Mouse (Mus musculus) C2C12 (cell line): Measurements from ENCODE around the gene Mlf1. TPM values are rescaled to one million over a fixed set of nuclear protein-coding genes. Genes with fewer than 3 reads are reported as not detected.

Experiments used
- H3K27me3 ChIP-seq: one replicate; pipeline ENCODE4 v1.6.1; 2011; ENCODE audit not compliant: control insufficient read depth, insufficient read depth, insufficient read length
- H3K36me3 ChIP-seq: one replicate; pipeline ENCODE4 v1.6.1; 2011; ENCODE audit not compliant: control insufficient read depth, insufficient read depth
- H3K4me3 ChIP-seq: one replicate; pipeline ENCODE4 v1.5.1; 2011; ENCODE audit warnings: mild to moderate bottlenecking, control low read depth; ENCODE audit not compliant: poor library complexity, insufficient read depth, severe bottlenecking
- H3K79me2 ChIP-seq: one replicate; pipeline ENCODE4 v1.6.1; 2011; ENCODE audit not compliant: control insufficient read depth, insufficient read depth
- H3K79me3 ChIP-seq: one replicate; pipeline ENCODE4 v1.6.1; 2011; ENCODE audit warnings: low read depth, control low read depth
- H3ac ChIP-seq: one replicate; pipeline ENCODE3; 2011; ENCODE audit warnings: low read depth; ENCODE audit not compliant: control insufficient read depth, insufficient read length
- CEBPB ChIP-seq: IDR thresholded peaks from one replicate; pipeline ENCODE4 v1.6.1; 2011; ENCODE audit warnings: low read depth, mild to moderate bottlenecking, control low read depth, moderate library complexity
- CTCF ChIP-seq: IDR thresholded peaks from one replicate; pipeline ENCODE4 v1.5.1; 2011; ENCODE audit not compliant: control insufficient read depth, insufficient read depth, insufficient read length
- FOSL1 ChIP-seq: IDR thresholded peaks from one replicate; pipeline ENCODE4 v1.8.0; 2011; ENCODE audit warnings: mild to moderate bottlenecking, low read length; ENCODE audit not compliant: poor library complexity, insufficient read depth, severe bottlenecking
- MAX ChIP-seq: IDR thresholded peaks from one replicate; pipeline ENCODE4 v1.6.1; 2011; ENCODE audit warnings: mild to moderate bottlenecking, control low read depth
- MYOD1 ChIP-seq: IDR thresholded peaks from one replicate; pipeline ENCODE4 v1.6.1; 2011; ENCODE audit warnings: low read depth; ENCODE audit not compliant: control insufficient read depth, insufficient read length
- MYOG ChIP-seq: IDR thresholded peaks from one replicate; pipeline ENCODE4 v1.6.1; 2011; ENCODE audit not compliant: control insufficient read depth, insufficient read length; ENCODE audit errors: extremely low read depth
- USF1 ChIP-seq: IDR thresholded peaks from one replicate; pipeline ENCODE4 v1.6.1; 2011; ENCODE audit warnings: low read depth, mild to moderate bottlenecking, control low read depth, moderate library complexity
- polyA plus RNA-seq: library from polyadenylated mRNA; unstranded; fragments of >200 nt; fragmentation: generic; extraction: Trizol; gene quantifications from one replicate; pipeline ENCODE4 v1.2.1, GENCODE M21; 2012; ENCODE audit warnings: missing spikeins

Gene Mlf1
- polyA plus RNA-seq, 1 experiment: 2.2 TPM

GRCm38 (mm10) chr3:67351406-67352127 is 22.3 kb upstream of the Mlf1 start:
- Histone ChIP-seq H3K27me3 (no peaks in the 10 kb centered on the region), H3K4me3 (no peak overlapping the region), H3ac (no peak overlapping the region), H3K79me2 (no peaks in the 10 kb centered on the region), H3K79me3 (no peaks in the 10 kb centered on the region), H3K36me3 (no peaks in the 10 kb centered on the region)
- TF ChIP-seq CTCF (no peak), USF1 (no peak), MAX (no peak), FOSL1 (no peak), CEBPB (no peak), MYOG (no peak), MYOD1 (no peak)

DNA sequence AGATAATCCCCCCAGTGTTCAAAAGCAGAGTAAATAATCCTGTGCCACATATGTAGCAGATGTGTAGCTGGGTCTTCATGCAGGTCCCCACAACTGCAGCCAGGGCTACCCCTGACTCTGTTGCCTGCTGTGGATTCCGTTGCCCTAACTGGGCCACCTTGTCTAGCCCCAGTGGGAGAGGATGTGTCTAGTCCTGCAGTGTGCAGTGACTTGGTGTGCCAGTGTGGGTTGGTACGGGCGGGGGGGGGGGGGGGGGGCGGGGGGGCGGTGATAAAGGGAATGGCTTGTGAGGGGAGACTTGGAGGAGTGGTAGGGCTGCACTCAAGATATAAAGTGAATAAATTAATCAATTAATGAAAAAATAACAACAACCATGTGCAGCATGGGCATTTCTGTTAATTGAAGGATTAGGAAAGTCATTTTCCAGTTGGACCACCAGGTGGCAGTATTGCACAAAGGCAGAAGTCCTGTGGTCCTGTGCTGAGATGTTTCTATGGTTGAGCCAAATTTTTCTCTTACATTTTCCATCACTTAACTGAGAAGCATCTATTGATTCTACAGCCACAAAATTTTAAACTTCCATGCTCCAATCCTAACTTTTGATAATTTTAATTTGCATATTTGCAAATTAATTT is 21.7 kb upstream of the Mlf1 start:
- Histone ChIP-seq H3K27me3 (no peaks in the 10 kb centered on the region), H3K36me3 (no peaks in the 10 kb centered on the region), H3K79me3 (no peaks in the 10 kb centered on the region), H3K79me2 (no peaks in the 10 kb centered on the region), H3K4me3 (no peak overlapping the region), H3ac (no peak overlapping the region)
- TF ChIP-seq CTCF (no peak), FOSL1 (no peak), CEBPB (no peak), MAX (no peak), MYOD1 (no peak), MYOG (no peak), USF1 (no peak)

- TF ChIP-seq MYOD1 (no peak), MAX (no peak), FOSL1 (no peak), USF1 (no peak)
- no peak overlapping the region for H3ac ChIP-seq
- no peaks in the 10 kb centered on the region for H3K27me3 ChIP-seq
- H3K4me3 ChIP-seq: no peak overlapping the region
- no peaks in the 10 kb centered on the region for H3K36me3 ChIP-seq
- H3K79me2 ChIP-seq: no peaks in the 10 kb centered on the region
- no peaks in the 10 kb centered on the region for H3K79me3 ChIP-seq
These were observed 21.1 kb upstream of the Mlf1 start for GRCm38 (mm10) chr3:67352763-67353149.

DNA sequence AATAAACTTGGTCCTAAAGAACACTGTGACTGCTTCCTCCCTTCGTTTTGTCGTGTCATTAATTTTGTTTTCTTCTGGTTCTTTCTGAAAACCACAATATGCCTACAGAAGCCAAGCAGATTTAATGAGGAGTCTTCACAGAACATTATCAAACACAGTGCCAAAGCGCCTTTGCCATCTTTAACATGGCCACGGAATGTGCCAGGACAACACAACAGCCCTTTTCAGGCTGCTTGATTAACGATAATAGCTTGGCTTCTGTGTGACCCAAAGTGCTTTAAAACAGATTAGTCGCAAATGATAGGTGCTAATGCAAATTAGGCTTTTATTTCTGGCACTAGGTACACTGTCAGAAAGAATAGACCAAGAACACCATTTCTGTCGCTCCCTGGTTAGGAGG is 15.5 kb upstream of the Mlf1 start:
- no peaks in the 10 kb centered on the region for H3K79me3 ChIP-seq
- no peak overlapping the region for H3ac ChIP-seq
- TF ChIP-seq CEBPB (no peak), CTCF (no peak)

DNA sequence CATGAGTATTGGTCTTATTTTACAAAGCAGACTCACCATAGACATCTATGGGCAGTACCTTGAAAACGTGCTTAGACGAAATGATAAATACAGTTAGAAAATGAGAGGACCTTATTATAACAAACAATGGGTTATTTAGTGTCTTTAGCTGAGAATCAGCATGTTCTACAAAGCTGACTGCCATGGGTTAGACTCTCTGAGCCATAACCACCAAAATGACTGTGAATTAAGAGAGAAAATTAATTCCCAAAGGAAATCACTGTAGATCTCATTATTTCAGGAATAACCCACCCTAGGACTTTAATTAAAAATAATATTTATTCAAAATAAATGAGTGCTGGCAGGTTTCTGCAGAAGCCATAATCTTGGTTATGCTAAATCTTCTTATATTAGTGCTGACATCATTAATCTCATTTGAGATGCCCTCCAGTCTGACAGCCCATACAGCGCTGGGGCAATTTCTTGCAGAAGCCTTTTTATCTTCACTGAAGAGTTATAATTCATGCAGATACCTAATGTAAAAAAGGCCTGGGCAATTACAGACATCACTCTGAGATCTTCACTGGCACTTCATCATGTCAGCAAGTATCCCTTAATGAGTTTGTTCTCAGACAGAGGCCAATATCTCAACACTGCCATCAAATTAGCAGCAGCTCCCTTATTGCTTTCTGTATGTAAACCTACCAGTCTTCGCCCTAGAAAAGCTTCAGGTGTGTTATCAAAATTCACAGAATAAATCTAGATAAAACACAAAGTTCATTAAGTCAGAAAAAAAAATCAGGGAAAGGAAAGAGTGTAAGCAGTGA is 7.6 kb upstream of the Mlf1 start:
- no peaks in the 10 kb centered on the region for H3K79me2 ChIP-seq
- no peak overlapping the region for H3K4me3 ChIP-seq
- TF ChIP-seq CEBPB: no peak
- no peak for TF ChIP-seq MYOG
- TF ChIP-seq FOSL1: no peak
- no peak for TF ChIP-seq MYOD1
- TF ChIP-seq USF1: no peak
- no peak for TF ChIP-seq MAX
- no peak for TF ChIP-seq CTCF
- H3K27me3 ChIP-seq: no peaks in the 10 kb centered on the region
- H3ac ChIP-seq: no peak overlapping the region
- no peaks in the 10 kb centered on the region for H3K79me3 ChIP-seq
- no peaks in the 10 kb centered on the region for H3K36me3 ChIP-seq

More for the DNA sequence above, 15.5 kb upstream of the Mlf1 start:
- Histone ChIP-seq H3K36me3 (no peaks in the 10 kb centered on the region), H3K4me3 (no peak overlapping the region), H3K27me3 (no peaks in the 10 kb centered on the region), H3K79me2 (no peaks in the 10 kb centered on the region)
